Mouse (Mus musculus) midbrain, postnatal 0 days (tissue): ENCODE results near the gene Tmem161a. TPM values are rescaled to one million over a fixed set of nuclear protein-coding genes. Genes with fewer than 3 reads are reported as not detected.

Experiments used
- ATAC-seq: fragments of 200-750 bp; cut with Nextera tagmentation; 2 replicates; pipeline ENCODE4 v1.8.0; 2017; ENCODE audit warnings: moderate number of reproducible peaks, mild to moderate bottlenecking, moderate TSS enrichment, moderate library complexity; ENCODE audit not compliant: low FRiP score
- DNase-seq: peaks from one replicate; pipeline ENCODE4 v3.0.0-alpha.2; 2015; ENCODE audit warnings: low spot score
- H3K27ac ChIP-seq: fragments of 300-500 bp; sonication (generic); 2 replicates; pipeline ENCODE4 v1.5.1; 2014; ENCODE audit warnings: low read depth, mild to moderate bottlenecking, low read length, mixed read lengths
- H3K27me3 ChIP-seq: fragments of 300-500 bp; sonication (generic); 2 replicates; pipeline ENCODE4 v1.6.1; 2014; ENCODE audit warnings: low read length, control low read depth, mixed read lengths; ENCODE audit not compliant: insufficient read depth
- H3K36me3 ChIP-seq: fragments of 300-500 bp; sonication (generic); 2 replicates; pipeline ENCODE4 v1.6.1; 2014; ENCODE audit warnings: low read length, control low read depth, mixed read lengths; ENCODE audit not compliant: insufficient read depth
- H3K4me1 ChIP-seq: fragments of 300-500 bp; sonication (generic); 2 replicates; pipeline ENCODE4 v1.6.1; 2014; ENCODE audit warnings: mild to moderate bottlenecking, control low read depth, antibody characterized with exemption, low read length, mixed read lengths; ENCODE audit not compliant: insufficient read depth
- H3K4me2 ChIP-seq: fragments of 300-500 bp; sonication (generic); 2 replicates; pipeline ENCODE4 v1.6.1; 2014; ENCODE audit warnings: low read depth, mild to moderate bottlenecking, low read length, mixed read lengths; ENCODE audit not compliant: poor library complexity, severe bottlenecking
- H3K4me3 ChIP-seq: fragments of 300-500 bp; sonication (generic); 2 replicates; pipeline ENCODE4 v1.5.1; 2014; ENCODE audit warnings: low read depth, mild to moderate bottlenecking, low read length, moderate library complexity
- H3K9ac ChIP-seq: fragments of 300-500 bp; sonication (generic); replicated peaks from 2 replicates; pipeline ENCODE4 v1.6.1; 2014; ENCODE audit warnings: mild to moderate bottlenecking, low read length, moderate library complexity, mixed read lengths; ENCODE audit not compliant: poor library complexity, severe bottlenecking
- H3K9me3 ChIP-seq: fragments of 300-500 bp; sonication (generic); 2 replicates; pipeline ENCODE4 v1.6.1; 2016; ENCODE audit warnings: low read length, control low read depth
- CTCF ChIP-seq: IDR thresholded peaks from 2 replicates; pipeline ENCODE4 v1.5.1; 2016; ENCODE audit warnings: antibody characterized with exemption, mild to moderate bottlenecking
- WGBS: fragments of 180-500 bp; shearing (Covaris S2); extraction: QIAGEN DNeasy Blood & Tissue Kit; methylation state at CpG from one replicate; pipeline ENCODE4 v1.1.7; 2014; 5-methylcytosine and 5-hydroxymethylcytosine counted together
- polyA plus RNA-seq: library from polyadenylated mRNA; unstranded; fragments of >200 nt; fragmentation: Nextera tagmentation; extraction: Ambion mirVana; gene quantifications from 2 replicates; pipeline ENCODE4 v1.2.1, GENCODE M21; 2015
- total RNA-seq: library from RNA; depleted of rRNA; stranded (reverse); fragments of >200 nt; gene quantifications from 2 replicates; pipeline ENCODE4 v1.2.3, GENCODE M21; 2014

Gene Tmem161a
- total and polyA plus RNA-seq, 2 experiments from 2014 or later: 49.5 to 64.8 TPM

DNA sequence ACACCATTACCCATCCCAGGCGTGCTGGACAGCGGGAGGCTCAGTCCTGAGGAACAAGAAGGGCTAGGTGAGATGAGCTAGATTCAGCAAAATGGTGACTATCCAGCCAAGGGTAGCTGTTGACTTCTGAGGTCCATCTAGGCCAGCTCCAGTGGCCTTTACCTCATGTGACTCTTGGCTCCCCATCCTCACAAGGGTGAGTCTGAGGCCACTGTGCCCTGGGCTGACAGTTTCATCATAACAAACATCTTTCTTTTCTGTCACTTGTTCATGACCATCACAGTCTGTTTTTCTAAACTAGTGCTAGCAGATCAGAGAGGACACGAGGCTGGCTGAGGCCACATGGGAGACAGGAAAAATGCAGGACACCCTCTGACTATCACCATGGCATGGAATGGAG, 22.0 kb downstream of the Tmem161a start:
- Histone ChIP-seq H3K27me3 (no peaks in the 10 kb centered on the region), H3K9ac (no peak overlapping the region), H3K4me1 (peaks cover 2% of the 10 kb centered on the region; the same call in 1 of the 2 replicates), H3K9me3 (no peaks in the 10 kb centered on the region), H3K27ac (no peak overlapping the region), H3K4me3 (no peak overlapping the region), H3K4me2 (no peak overlapping the region), H3K36me3 (peaks cover 32% of the 10 kb centered on the region)
- no peak for TF ChIP-seq CTCF
- DNase-seq (no peak), ATAC-seq (no peak)
- WGBS: 79% methylated on average over 3 of the region's 3 CpGs

DNA sequence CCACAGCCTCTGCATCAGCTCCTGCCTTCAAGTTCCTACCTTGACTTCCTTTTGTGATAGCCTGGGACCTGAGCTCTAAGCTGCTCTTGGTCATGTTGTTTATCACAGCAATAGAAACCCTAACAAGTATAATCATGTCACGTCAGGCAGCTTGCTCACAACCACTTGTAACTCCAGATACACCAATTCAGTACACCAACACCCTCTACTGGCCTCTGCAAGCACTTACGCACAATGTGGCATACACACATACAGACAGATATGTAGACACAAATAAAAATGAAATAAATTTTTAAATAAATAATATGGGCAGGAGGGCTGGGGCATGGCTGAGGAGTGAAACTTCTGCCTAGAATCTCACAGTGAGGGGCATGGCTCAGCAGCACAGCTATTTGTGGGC, 23.6 kb downstream of the Tmem161a start:
- no peak overlapping the region for H3K4me2 ChIP-seq
- peak; percentile 34 for TF ChIP-seq CTCF
- H3K27ac ChIP-seq: no peak overlapping the region
- no peak for ATAC-seq
- DNase-seq: no peak
- peaks cover 2% of the 10 kb centered on the region; the same call in 1 of the 2 replicates for H3K4me1 ChIP-seq
- H3K4me3 ChIP-seq: no peak overlapping the region
- H3K36me3 ChIP-seq: peaks cover 18% of the 10 kb centered on the region
- no peaks in the 10 kb centered on the region for H3K9me3 ChIP-seq
- no peaks in the 10 kb centered on the region for H3K27me3 ChIP-seq
- 78% methylated on average over 2 of the region's 2 CpGs for WGBS
- H3K9ac ChIP-seq: no peak overlapping the region

DNA sequence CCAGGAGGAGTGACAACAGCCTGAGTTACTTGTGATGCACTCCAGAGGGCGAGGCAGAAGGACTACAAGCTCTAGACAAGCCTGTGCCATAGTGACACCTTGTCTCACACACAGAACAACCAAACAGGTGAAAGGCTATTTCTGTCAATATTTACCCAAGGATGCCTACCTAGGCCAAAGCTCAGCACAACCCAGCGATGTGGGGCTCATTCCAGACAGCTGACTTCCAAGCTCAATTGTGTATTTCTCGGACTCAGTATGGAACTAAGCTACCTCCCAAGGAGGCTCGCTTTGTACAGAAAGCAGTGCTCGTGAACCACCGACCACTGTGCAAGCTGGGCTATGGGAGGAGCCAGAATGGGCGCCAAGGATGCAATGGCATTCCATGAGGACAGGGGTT, 25.4 kb downstream of the Tmem161a start:
- H3K9ac ChIP-seq: no peak overlapping the region
- no peak overlapping the region for H3K27ac ChIP-seq
- no peaks in the 10 kb centered on the region for H3K27me3 ChIP-seq
- TF ChIP-seq CTCF: no peak
- H3K4me2 ChIP-seq: no peak overlapping the region
- no peak for ATAC-seq
- H3K36me3 ChIP-seq: peaks cover 7% of the 10 kb centered on the region
- 38% methylated on average over 7 of the region's 7 CpGs for WGBS
- H3K9me3 ChIP-seq: no peaks in the 10 kb centered on the region
- no peak overlapping the region for H3K4me3 ChIP-seq
- H3K4me1 ChIP-seq: peaks cover 2% of the 10 kb centered on the region; the same call in 1 of the 2 replicates
- peak; percentile 16 for DNase-seq

DNA sequence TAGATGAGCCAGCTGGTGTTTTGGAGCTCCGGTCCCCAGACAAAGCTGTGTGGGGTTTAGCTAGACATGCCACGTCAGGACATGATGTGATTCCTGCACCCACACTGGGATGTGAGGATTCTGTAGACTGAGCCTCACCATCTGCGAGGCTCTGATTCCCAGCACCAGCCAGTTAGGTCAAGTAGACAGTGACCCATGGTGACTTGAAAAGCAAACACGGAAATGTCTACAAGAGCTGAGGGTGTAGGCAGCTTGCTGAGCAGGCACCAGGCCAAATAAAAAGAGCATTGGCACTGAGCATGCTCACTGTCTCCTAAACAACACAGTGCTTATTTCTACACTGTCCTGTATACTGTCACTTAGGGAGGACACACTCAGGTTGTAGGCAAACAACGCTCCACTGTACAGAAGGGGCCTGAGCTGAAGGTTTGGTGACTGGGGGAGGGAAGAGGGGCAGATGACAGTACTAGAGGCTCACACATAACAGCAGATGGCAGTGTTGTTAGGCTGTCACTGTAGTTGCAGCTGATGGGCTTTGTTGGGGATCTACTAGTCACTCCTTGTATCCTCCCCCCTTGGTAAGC, 28.0 kb downstream of the Tmem161a start:
- WGBS: 68% methylated on average over 5 of the region's 5 CpGs
- no peaks in the 10 kb centered on the region for H3K36me3 ChIP-seq
- TF ChIP-seq CTCF: peak; percentile 54
- ATAC-seq: 0 out of 2 replicates have a peak, but pooled peaks have one; percentile 41
- H3K9me3 ChIP-seq: no peaks in the 10 kb centered on the region
- no peak overlapping the region for H3K27ac ChIP-seq
- no peak overlapping the region for H3K9ac ChIP-seq
- no peak overlapping the region for H3K4me3 ChIP-seq
- no peak overlapping the region for H3K4me2 ChIP-seq
- peaks cover 2% of the 10 kb centered on the region; the same call in 1 of the 2 replicates for H3K4me1 ChIP-seq
- DNase-seq: peak; percentile 55
- H3K27me3 ChIP-seq: no peaks in the 10 kb centered on the region

DNA sequence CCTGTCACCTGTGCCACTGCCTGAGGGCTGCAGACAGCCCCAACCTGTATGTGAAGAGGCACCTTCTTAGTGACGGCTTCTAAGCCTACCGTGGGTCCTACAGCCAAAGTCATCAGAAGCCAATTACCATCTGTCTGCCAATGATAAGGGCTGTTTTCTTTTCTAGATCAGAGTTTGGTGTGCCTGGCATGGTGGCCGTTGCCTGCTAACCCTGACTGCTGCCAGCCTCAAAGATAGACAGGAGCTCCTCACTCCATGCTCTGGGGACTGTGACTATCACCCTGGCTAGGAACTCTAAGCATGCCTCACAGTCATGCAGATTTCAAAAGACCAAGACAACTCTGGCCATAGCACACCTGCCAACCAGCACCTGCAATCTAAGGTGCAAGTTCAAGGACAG, 29.3 kb downstream of the Tmem161a start:
- Histone ChIP-seq H3K4me3 (no peak overlapping the region), H3K4me2 (no peak overlapping the region), H3K36me3 (no peaks in the 10 kb centered on the region), H3K9me3 (no peaks in the 10 kb centered on the region), H3K27ac (no peak overlapping the region), H3K4me1 (peaks cover 2% of the 10 kb centered on the region; the same call in 1 of the 2 replicates), H3K27me3 (no peaks in the 10 kb centered on the region), H3K9ac (no peak overlapping the region)
- 90% methylated on average over 3 of the region's 3 CpGs for WGBS
- TF ChIP-seq CTCF: no peak
- DNase-seq (no peak), ATAC-seq (no peak)

DNA sequence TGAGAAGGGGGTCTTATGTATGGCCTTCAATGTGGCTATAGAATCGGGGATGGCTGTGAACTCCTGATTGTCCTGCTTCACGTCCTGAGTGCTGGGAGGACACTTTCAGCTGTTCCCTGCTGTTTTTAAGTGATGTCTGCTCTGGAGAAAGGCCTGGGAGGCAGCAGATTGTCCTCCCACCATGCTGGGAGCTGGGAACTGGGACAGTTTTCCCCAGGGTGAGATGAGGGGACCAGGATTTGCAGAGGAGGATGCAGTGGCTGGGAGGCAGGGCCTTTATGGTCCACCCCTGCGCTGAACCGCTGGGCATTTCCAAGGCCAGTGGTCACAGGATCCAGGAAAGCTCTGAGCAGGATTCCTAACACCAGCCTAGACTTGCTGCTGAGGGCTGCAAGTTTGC, 30.9 kb downstream of the Tmem161a start:
- no peaks in the 10 kb centered on the region for H3K27me3 ChIP-seq
- no peak overlapping the region for H3K4me2 ChIP-seq
- H3K9me3 ChIP-seq: no peaks in the 10 kb centered on the region
- H3K9ac ChIP-seq: no peak overlapping the region
- DNase-seq (no peak), ATAC-seq (no peak)
- no peak overlapping the region for H3K4me3 ChIP-seq
- no peak overlapping the region for H3K27ac ChIP-seq
- no peak for TF ChIP-seq CTCF
- no peaks in the 10 kb centered on the region for H3K4me1 ChIP-seq
- WGBS: 67% methylated on average over 4 of the region's 4 CpGs
- H3K36me3 ChIP-seq: no peaks in the 10 kb centered on the region
